ENCODE assay signal across 9 mouse cellular contexts in genomic region chr4:53516011-53516532, GRCm38 (mm10).
DNase-seq lines count a peak whose midpoint lies in the region; ATAC-seq and TF ChIP-seq lines count a peak whose summit lies in the region.
"Had no signal": no experiment of that assay in that cellular context is flagged by ENCODE, and none has a peak within 500 bp of the region (broad histone marks: within the 10 kb centered on the region; RNA-seq: fewer than 3 reads in every experiment).

No protein-coding gene starts in this region.

- no peak for TF ChIP-seq CTCF in hindbrain, postnatal 0 days (IDR thresholded peaks at IDR 0.05; ENCODE audit: low read depth)
- TF ChIP-seq CTCF in brain, embryonic 14.5 days (IDR thresholded peaks at IDR 0.05; ENCODE audit: borderline replicate concordance, extremely low read depth, insufficient read depth, insufficient read length) = no peak
- no peak for TF ChIP-seq CTCF in forebrain, postnatal 0 days (IDR thresholded peaks at IDR 0.05; ENCODE audit: low read depth)
- TF ChIP-seq CTCF in midbrain, postnatal 0 days (IDR thresholded peaks at IDR 0.05) = no peak
- no peak for TF ChIP-seq CTCF in kidney, adult 2 months (conservative IDR thresholded peaks at IDR 0.05; ENCODE audit: insufficient read depth, insufficient read length, low read depth, low read length)

- peak; percentile 64 for ATAC-seq in hindbrain, postnatal 0 days
- no peak for ATAC-seq in hindbrain, embryonic 11.5 days (ENCODE audit: low FRiP score)
- peak; percentile 36 for ATAC-seq in forebrain, postnatal 0 days
- peak; percentile 29; the same call in 1 of the 2 replicates for ATAC-seq in midbrain, postnatal 0 days (ENCODE audit: low FRiP score)

- no peaks in the 10 kb centered on the region for H3K36me3 ChIP-seq in hindbrain, postnatal 0 days (ENCODE audit: insufficient read depth, low read length)
- no peaks in the 10 kb centered on the region for H3K36me3 ChIP-seq in hindbrain, embryonic 11.5 days (ENCODE audit: control insufficient read depth, insufficient read depth, low read length)
- no peaks in the 10 kb centered on the region for H3K36me3 ChIP-seq in forebrain, postnatal 0 days (ENCODE audit: insufficient read depth)
- no peaks in the 10 kb centered on the region for H3K36me3 ChIP-seq in midbrain, postnatal 0 days (ENCODE audit: insufficient read depth, low read length)
- H3K36me3 ChIP-seq in kidney, adult 2 months (ENCODE audit: control insufficient read depth, insufficient read depth, low read length) = no peaks in the 10 kb centered on the region; the same call in 1 of the 2 replicates

- H3K4me1 ChIP-seq in hindbrain, postnatal 0 days (ENCODE audit: insufficient read depth, low read length) = peaks cover 27% of the 10 kb centered on the region
- no peaks in the 10 kb centered on the region for H3K4me1 ChIP-seq in hindbrain, embryonic 11.5 days (replicated peaks; ENCODE audit: control insufficient read depth, insufficient read depth, low read length)
- H3K4me1 ChIP-seq in forebrain, postnatal 0 days (ENCODE audit: insufficient read depth) = peaks cover 29% of the 10 kb centered on the region
- H3K4me1 ChIP-seq in midbrain, postnatal 0 days (ENCODE audit: insufficient read depth, low read length) = peaks cover 17% of the 10 kb centered on the region
- peaks cover 3% of the 10 kb centered on the region; the same call in 1 of the 2 replicates for H3K4me1 ChIP-seq in kidney, adult 2 months (ENCODE audit: control insufficient read depth, insufficient read depth, low read length)

- no peak overlapping the region for H3K4me2 ChIP-seq in hindbrain, postnatal 0 days (ENCODE audit: low read depth, low read length)
- no peak overlapping the region for H3K4me2 ChIP-seq in hindbrain, embryonic 11.5 days (replicated peaks; ENCODE audit: low read depth, low read length)
- no peak overlapping the region for H3K4me2 ChIP-seq in forebrain, postnatal 0 days (ENCODE audit: low read depth)
- no peak overlapping the region for H3K4me2 ChIP-seq in midbrain, postnatal 0 days (ENCODE audit: low read depth, low read length, poor library complexity, severe bottlenecking)

- peak overlapping the region; percentile 74 for H3K27ac ChIP-seq in hindbrain, postnatal 0 days
- no peak overlapping the region for H3K27ac ChIP-seq in hindbrain, embryonic 11.5 days (ENCODE audit: low read depth, low read length)
- H3K27ac ChIP-seq in forebrain, postnatal 0 days (ENCODE audit: low read depth, low read length) = peak overlapping the region; percentile 47
- no peak overlapping the region for H3K27ac ChIP-seq in midbrain, postnatal 0 days (ENCODE audit: low read depth, low read length)
- no peak overlapping the region for H3K27ac ChIP-seq in kidney, adult 2 months (ENCODE audit: insufficient read depth, low read depth, low read length)

- no peaks in the 10 kb centered on the region for H3K27me3 ChIP-seq in hindbrain, postnatal 0 days (ENCODE audit: insufficient read depth, low read length)
- no peaks in the 10 kb centered on the region for H3K27me3 ChIP-seq in hindbrain, embryonic 11.5 days (ENCODE audit: control insufficient read depth, insufficient read depth, low read length)
- H3K27me3 ChIP-seq in forebrain, postnatal 0 days (ENCODE audit: insufficient read depth, low read length) = no peaks in the 10 kb centered on the region
- no peaks in the 10 kb centered on the region for H3K27me3 ChIP-seq in midbrain, postnatal 0 days (ENCODE audit: insufficient read depth, low read length)
- no peaks in the 10 kb centered on the region for H3K27me3 ChIP-seq in kidney, adult 2 months (replicated peaks; ENCODE audit: control insufficient read depth, insufficient read depth, low read length)

- H3K9me3 ChIP-seq in hindbrain, postnatal 0 days (ENCODE audit: low read length) = no peaks in the 10 kb centered on the region
- H3K9me3 ChIP-seq in hindbrain, embryonic 11.5 days (ENCODE audit: control insufficient read depth, low read length) = no peaks in the 10 kb centered on the region
- no peaks in the 10 kb centered on the region for H3K9me3 ChIP-seq in forebrain, postnatal 0 days (ENCODE audit: low read length)
- H3K9me3 ChIP-seq in midbrain, postnatal 0 days (ENCODE audit: low read length) = no peaks in the 10 kb centered on the region

- WGBS in hindbrain, postnatal 0 days = 57% methylated on average over 6 of the region's 6 CpGs
- WGBS in hindbrain, embryonic 11.5 days = 81% methylated on average over 6 of the region's 6 CpGs
- 50% methylated on average over 6 of the region's 6 CpGs for WGBS in forebrain, postnatal 0 days
- WGBS in midbrain, postnatal 0 days = 73% methylated on average over 6 of the region's 6 CpGs
- WGBS in kidney, adult 2 months = 85% methylated on average over 6 of the region's 6 CpGs

- H3K9ac ChIP-seq in hindbrain, postnatal 0 days (replicated peaks; ENCODE audit: low read length) = no peak overlapping the region
- H3K9ac ChIP-seq in hindbrain, embryonic 11.5 days (ENCODE audit: low read depth, low read length) = no peak overlapping the region
- H3K9ac ChIP-seq in forebrain, postnatal 0 days = no peak overlapping the region
- H3K9ac ChIP-seq in midbrain, postnatal 0 days (replicated peaks; ENCODE audit: low read length, poor library complexity, severe bottlenecking) = no peak overlapping the region

- DNase-seq in hindbrain, postnatal 0 days (ENCODE audit: low spot score) = peak; percentile 66
- no peak for DNase-seq in hindbrain, embryonic 11.5 days (ENCODE audit: low spot score)
- peak; percentile 73 for DNase-seq in brain, embryonic 14.5 days (ENCODE audit: low read depth)
- DNase-seq in forebrain, postnatal 0 days = peak; percentile 48
- peak; percentile 68 for DNase-seq in midbrain, postnatal 0 days (ENCODE audit: low spot score)
- no peak for DNase-seq in adrenal gland, adult 18-20 months (ENCODE audit: low spot score in 2 of 2)
- DNase-seq in kidney, adult 2 months = no peak
- no peak for DNase-seq in ovary, postnatal 36 days (ENCODE audit: low spot score)
- DNase-seq: kidney, postnatal 14 days had no signal

- H3K4me3 ChIP-seq in hindbrain, postnatal 0 days (ENCODE audit: low read length) = no peak overlapping the region
- H3K4me3 ChIP-seq in hindbrain, embryonic 11.5 days (ENCODE audit: low read depth, low read length) = no peak overlapping the region
- no peak overlapping the region for H3K4me3 ChIP-seq in forebrain, postnatal 0 days (ENCODE audit: low read depth, low read length)
- H3K4me3 ChIP-seq in midbrain, postnatal 0 days (ENCODE audit: low read depth, low read length) = no peak overlapping the region
- H3K4me3 ChIP-seq in kidney, adult 2 months (ENCODE audit: insufficient read depth, low read depth, low read length) = no peak overlapping the region

- no peak for TF ChIP-seq POLR2A in brain, embryonic 14.5 days (IDR thresholded peaks at IDR 0.05; ENCODE audit: borderline replicate concordance, extremely low read depth, insufficient read depth, insufficient read length, poor library complexity, severe bottlenecking)
- TF ChIP-seq POLR2A in kidney, adult 2 months (IDR thresholded peaks at IDR 0.05; ENCODE audit: low read depth, low read length) = no peak

Comparison
In these comparisons a context has a peak if more than half of its experiments do, and no peak if none do; other contexts are left out.
1. DNase-seq: peak in hindbrain, postnatal 0 days (single experiment), brain, embryonic 14.5 days (single experiment), forebrain, postnatal 0 days (single experiment) and midbrain, postnatal 0 days (single experiment); none in hindbrain, embryonic 11.5 days (single experiment), adrenal gland, adult 18-20 months (0 of 2), kidney, adult 2 months (single experiment) and ovary, postnatal 36 days (single experiment).
2. H3K27ac ChIP-seq: peak in hindbrain, postnatal 0 days (single experiment) and forebrain, postnatal 0 days (single experiment); none in hindbrain, embryonic 11.5 days (single experiment), midbrain, postnatal 0 days (single experiment) and kidney, adult 2 months (single experiment).